Mouse (Mus musculus): Measurements from ENCODE around the gene Cmip.

Gene Cmip

GRCm38 (mm10) chr8:117500232-117500823 is 243.5 kb downstream of the Cmip start:
- DNase-seq (ENCODE audit: low spot score in 2 of 2) = no peak

GRCm38 (mm10) chr8:117501323-117501722 is 244.5 kb downstream of the Cmip start:
- no peak for DNase-seq (ENCODE audit: low spot score in 2 of 2)

- DNase-seq (ENCODE audit: low spot score in 2 of 2) = no peak
Measured at GRCm38 (mm10) chr8:117503405-117504069, 246.7 kb downstream of the Cmip start.

- DNase-seq (ENCODE audit: low spot score in 2 of 2) = no peak
Measured at GRCm38 (mm10) chr8:117507703-117508102, 250.8 kb downstream of the Cmip start.

Data from spleen, postnatal 14 days (tissue).